Mouse (Mus musculus) hindbrain, embryonic 15.5 days (tissue): ENCODE results near the gene B3glct. TPM values are rescaled to one million over a fixed set of nuclear protein-coding genes. Genes with fewer than 3 reads are reported as not detected.
A peak's percentile ranks its signal among the peaks of the same experiment; 100 is the strongest.

Source experiments
- ATAC-seq: fragments of 200-750 bp; cut with Nextera tagmentation; 2 replicates; pipeline ENCODE4 v1.8.0; 2017; ENCODE audit warnings: low read depth, moderate number of reproducible peaks, moderate TSS enrichment; ENCODE audit not compliant: low FRiP score
- H3K27ac ChIP-seq: fragments of 300-500 bp; sonication (generic); replicated peaks from 2 replicates; pipeline ENCODE4 v1.5.1; 2015; ENCODE audit warnings: mild to moderate bottlenecking, inconsistent platforms
- H3K27me3 ChIP-seq: fragments of 300-500 bp; sonication (generic); 2 replicates; pipeline ENCODE4 v1.6.1; 2015; ENCODE audit warnings: control low read depth, inconsistent platforms
- H3K36me3 ChIP-seq: fragments of 300-500 bp; sonication (generic); 2 replicates; pipeline ENCODE4 v1.6.1; 2015; ENCODE audit warnings: control low read depth, inconsistent platforms
- H3K4me1 ChIP-seq: fragments of 300-500 bp; sonication (generic); replicated peaks from 2 replicates; pipeline ENCODE4 v1.6.1; 2015; ENCODE audit warnings: control low read depth, inconsistent platforms
- H3K4me2 ChIP-seq: fragments of 300-500 bp; sonication (generic); 2 replicates; pipeline ENCODE4 v1.6.1; 2015; ENCODE audit warnings: moderate library complexity, mild to moderate bottlenecking, inconsistent platforms
- H3K4me3 ChIP-seq: fragments of 300-500 bp; sonication (generic); 2 replicates; pipeline ENCODE4 v1.5.1; 2015; ENCODE audit warnings: mild to moderate bottlenecking, inconsistent platforms
- H3K9ac ChIP-seq: fragments of 300-500 bp; sonication (generic); 2 replicates; pipeline ENCODE4 v1.6.1; 2015; ENCODE audit warnings: inconsistent platforms
- H3K9me3 ChIP-seq: fragments of 300-500 bp; sonication (generic); 2 replicates; pipeline ENCODE4 v1.6.1; 2016; ENCODE audit warnings: control low read depth, inconsistent platforms
- WGBS: fragments of 180-500 bp; shearing (Covaris S2); methylation state at CpG from one replicate; pipeline ENCODE4 v1.1.7; 2015; 5-methylcytosine and 5-hydroxymethylcytosine counted together
- polyA plus RNA-seq: library from polyadenylated mRNA; unstranded; fragments of >200 nt; fragmentation: Nextera tagmentation; extraction: Ambion mirVana; gene quantifications from 2 replicates; pipeline ENCODE4 v1.2.1, GENCODE M21; 2015

B3glct gene
- polyA plus RNA-seq, 1 experiment from 2014 or later = 14.8 TPM

- Histone ChIP-seq H3K4me2 (peak overlapping the region; percentile 98), H3K27ac (no peak overlapping the region), H3K27me3 (no peaks in the 10 kb centered on the region), H3K36me3 (no peaks in the 10 kb centered on the region), H3K9ac (peak overlapping the region; percentile 67; the same call in 1 of the 2 replicates), H3K4me1 (peaks cover 15% of the 10 kb centered on the region), H3K9me3 (no peaks in the 10 kb centered on the region), H3K4me3 (peak overlapping the region; percentile 77)
- 11% methylated on average over 12 of the region's 12 CpGs for WGBS
- 0 out of 2 replicates have a peak, but pooled peaks have one; percentile 23 for ATAC-seq
Measured at GRCm38 (mm10) chr5:149679362-149679761, 1.3 kb downstream of the B3glct start.

GRCm38 (mm10) chr5:149679886-149680285 is 1.9 kb downstream of the B3glct start:
- H3K36me3 ChIP-seq = no peaks in the 10 kb centered on the region
- peaks cover 15% of the 10 kb centered on the region for H3K4me1 ChIP-seq
- 49% methylated on average over 7 of the region's 7 CpGs for WGBS
- no peak for ATAC-seq
- no peaks in the 10 kb centered on the region for H3K27me3 ChIP-seq
- no peaks in the 10 kb centered on the region for H3K9me3 ChIP-seq
- no peak overlapping the region; the same call in 1 of the 2 replicates for H3K4me3 ChIP-seq
- peak overlapping the region; percentile 98 for H3K4me2 ChIP-seq
- H3K27ac ChIP-seq = no peak overlapping the region
- no peak overlapping the region for H3K9ac ChIP-seq

- H3K4me3 ChIP-seq = no peak overlapping the region
- peaks cover 15% of the 10 kb centered on the region for H3K4me1 ChIP-seq
- H3K9me3 ChIP-seq = no peaks in the 10 kb centered on the region
- H3K27me3 ChIP-seq = no peaks in the 10 kb centered on the region
- H3K4me2 ChIP-seq = no peak overlapping the region
- no peak overlapping the region for H3K9ac ChIP-seq
- H3K36me3 ChIP-seq = no peaks in the 10 kb centered on the region
- no peak overlapping the region for H3K27ac ChIP-seq
- 74% methylated on average over 5 of the region's 5 CpGs for WGBS
- no peak for ATAC-seq
Measured at GRCm38 (mm10) chr5:149680946-149681345, 2.9 kb downstream of the B3glct start.

GRCm38 (mm10) chr5:149689860-149690259 is 11.8 kb downstream of the B3glct start:
- no peak overlapping the region for H3K27ac ChIP-seq
- no peak overlapping the region for H3K4me3 ChIP-seq
- H3K27me3 ChIP-seq = no peaks in the 10 kb centered on the region
- H3K36me3 ChIP-seq = no peaks in the 10 kb centered on the region
- 79% methylated on average over 5 of the region's 5 CpGs for WGBS
- H3K4me1 ChIP-seq = no peaks in the 10 kb centered on the region
- H3K9me3 ChIP-seq = no peaks in the 10 kb centered on the region
- peak; percentile 30; the same call in 1 of the 2 replicates for ATAC-seq
- H3K9ac ChIP-seq = no peak overlapping the region
- no peak overlapping the region for H3K4me2 ChIP-seq

- peaks cover 6% of the 10 kb centered on the region; the same call in 1 of the 2 replicates for H3K36me3 ChIP-seq
- H3K4me3 ChIP-seq = no peak overlapping the region
- H3K9ac ChIP-seq = no peak overlapping the region
- 75% methylated on average over 11 of the region's 11 CpGs for WGBS
- no peaks in the 10 kb centered on the region for H3K27me3 ChIP-seq
- H3K4me2 ChIP-seq = no peak overlapping the region
- ATAC-seq = no peak
- no peak overlapping the region for H3K27ac ChIP-seq
- no peaks in the 10 kb centered on the region for H3K9me3 ChIP-seq
- no peaks in the 10 kb centered on the region for H3K4me1 ChIP-seq
Measured at GRCm38 (mm10) chr5:149692548-149692947, 14.5 kb downstream of the B3glct start.

GRCm38 (mm10) chr5:149693200-149693599 is 15.2 kb downstream of the B3glct start:
- WGBS = 85% methylated on average over 2 of the region's 2 CpGs
- Histone ChIP-seq H3K4me3 (no peak overlapping the region), H3K4me2 (no peak overlapping the region), H3K36me3 (peaks cover 6% of the 10 kb centered on the region; the same call in 1 of the 2 replicates), H3K9me3 (no peaks in the 10 kb centered on the region), H3K9ac (no peak overlapping the region), H3K27ac (no peak overlapping the region), H3K4me1 (no peaks in the 10 kb centered on the region), H3K27me3 (no peaks in the 10 kb centered on the region)
- ATAC-seq = no peak

- Histone ChIP-seq H3K9ac (no peak overlapping the region), H3K27ac (no peak overlapping the region), H3K4me3 (no peak overlapping the region), H3K4me1 (no peaks in the 10 kb centered on the region), H3K9me3 (no peaks in the 10 kb centered on the region), H3K36me3 (peaks cover 6% of the 10 kb centered on the region; the same call in 1 of the 2 replicates), H3K4me2 (no peak overlapping the region), H3K27me3 (no peaks in the 10 kb centered on the region)
- WGBS = 86% methylated on average over 3 of the region's 3 CpGs
- ATAC-seq = no peak
Measured at GRCm38 (mm10) chr5:149693968-149694367, 15.9 kb downstream of the B3glct start.

- H3K9ac ChIP-seq = no peak overlapping the region
- H3K4me3 ChIP-seq = no peak overlapping the region
- no peaks in the 10 kb centered on the region for H3K9me3 ChIP-seq
- peaks cover 6% of the 10 kb centered on the region; the same call in 1 of the 2 replicates for H3K36me3 ChIP-seq
- no peak for ATAC-seq
- no peaks in the 10 kb centered on the region for H3K4me1 ChIP-seq
- H3K27me3 ChIP-seq = no peaks in the 10 kb centered on the region
- H3K4me2 ChIP-seq = no peak overlapping the region
- 84% methylated on average over 18 of the region's 18 CpGs for WGBS
- no peak overlapping the region for H3K27ac ChIP-seq
Measured at GRCm38 (mm10) chr5:149695077-149695750, 17.2 kb downstream of the B3glct start.

GRCm38 (mm10) chr5:149702770-149703169 is 24.7 kb downstream of the B3glct start:
- H3K27me3 ChIP-seq = no peaks in the 10 kb centered on the region
- no peak overlapping the region for H3K27ac ChIP-seq
- no peak overlapping the region for H3K4me2 ChIP-seq
- H3K4me1 ChIP-seq = no peaks in the 10 kb centered on the region
- H3K4me3 ChIP-seq = no peak overlapping the region
- H3K9me3 ChIP-seq = no peaks in the 10 kb centered on the region
- H3K36me3 ChIP-seq = no peaks in the 10 kb centered on the region; the same call in 1 of the 2 replicates
- H3K9ac ChIP-seq = no peak overlapping the region
- no peak for ATAC-seq

- no peak overlapping the region for H3K27ac ChIP-seq
- 97% methylated on average over 4 of the region's 4 CpGs for WGBS
- no peaks in the 10 kb centered on the region for H3K9me3 ChIP-seq
- ATAC-seq = no peak
- H3K27me3 ChIP-seq = no peaks in the 10 kb centered on the region
- no peaks in the 10 kb centered on the region for H3K36me3 ChIP-seq
- H3K4me3 ChIP-seq = no peak overlapping the region
- H3K4me2 ChIP-seq = no peak overlapping the region
- H3K4me1 ChIP-seq = peaks cover 21% of the 10 kb centered on the region
- no peak overlapping the region for H3K9ac ChIP-seq
Measured at GRCm38 (mm10) chr5:149711545-149711944, 33.5 kb downstream of the B3glct start.

GRCm38 (mm10) chr5:149713170-149713774 is 35.2 kb downstream of the B3glct start:
- Histone ChIP-seq H3K4me1 (peaks cover 21% of the 10 kb centered on the region), H3K9me3 (no peaks in the 10 kb centered on the region), H3K36me3 (no peaks in the 10 kb centered on the region), H3K27ac (peak overlapping the region; percentile 39; the same call in 1 of the 2 replicates), H3K4me3 (no peak overlapping the region), H3K27me3 (no peaks in the 10 kb centered on the region), H3K4me2 (peak overlapping the region; percentile 24), H3K9ac (no peak overlapping the region)
- ATAC-seq = peak; percentile 68; the same call in 1 of the 2 replicates
- WGBS = 42% methylated on average over 11 of the region's 11 CpGs

GRCm38 (mm10) chr5:149713834-149714233 is 35.8 kb downstream of the B3glct start:
- peak; percentile 42; the same call in 1 of the 2 replicates for ATAC-seq
- H3K27ac ChIP-seq = peak overlapping the region; percentile 39; the same call in 1 of the 2 replicates
- H3K9ac ChIP-seq = no peak overlapping the region
- no peaks in the 10 kb centered on the region for H3K36me3 ChIP-seq
- peaks cover 21% of the 10 kb centered on the region for H3K4me1 ChIP-seq
- no peaks in the 10 kb centered on the region for H3K9me3 ChIP-seq
- WGBS = 62% methylated on average over 16 of the region's 16 CpGs
- H3K4me3 ChIP-seq = no peak overlapping the region
- H3K27me3 ChIP-seq = no peaks in the 10 kb centered on the region
- peak overlapping the region; percentile 24 for H3K4me2 ChIP-seq
